8 mouse cellular contexts compared by ENCODE assay signal in the genomic region with DNA sequence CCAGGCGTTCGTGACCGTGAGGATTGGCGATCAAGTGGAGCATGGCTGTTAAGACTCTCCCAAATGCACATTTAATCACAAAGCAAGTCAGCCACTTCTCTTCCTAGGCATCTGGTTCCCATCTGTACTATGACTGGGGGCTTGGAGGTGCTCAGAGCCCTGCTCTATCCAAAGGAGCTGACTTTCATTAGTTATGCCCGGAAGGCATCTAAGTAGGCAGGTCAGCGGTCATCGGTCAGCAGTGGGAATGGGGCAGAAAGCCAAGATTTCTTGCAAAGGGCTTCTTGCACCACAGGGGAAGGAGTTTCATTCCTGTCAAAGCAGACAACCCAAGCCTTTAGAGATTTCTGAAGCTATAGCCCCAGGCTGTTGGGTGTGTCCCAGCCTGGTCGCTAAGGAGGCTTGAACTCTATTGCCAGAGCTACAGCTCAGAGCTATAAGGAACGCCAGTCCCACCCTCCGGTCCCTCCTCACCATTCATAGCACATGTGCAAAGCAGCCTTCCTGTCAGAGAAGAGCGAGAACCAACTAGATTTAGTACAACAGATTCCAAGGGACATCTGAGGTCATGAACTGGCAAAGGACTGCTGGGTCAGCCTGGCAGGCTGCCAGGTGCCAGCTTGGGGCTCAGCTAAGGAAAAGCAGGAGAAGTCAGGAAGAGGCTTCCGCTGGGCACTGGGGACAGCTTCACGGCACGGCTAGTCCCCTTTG.
DNase-seq lines count a peak whose midpoint lies in the region; ATAC-seq lines count a peak whose summit lies in the region.

No protein-coding gene starts in this region.

- WGBS in kidney, embryonic 14.5 days = 39% methylated on average over 14 of the region's 14 CpGs
- WGBS in neural tube, embryonic 12.5 days = 54% methylated on average over 14 of the region's 14 CpGs

- H3K4me1 ChIP-seq in kidney, embryonic 14.5 days (ENCODE audit: control insufficient read depth, insufficient read depth, low read length) = peaks cover 23% of the 10 kb centered on the region
- H3K4me1 ChIP-seq in neural tube, embryonic 12.5 days = peaks cover 22% of the 10 kb centered on the region

- H3K9ac ChIP-seq in kidney, embryonic 14.5 days (ENCODE audit: low read depth, low read length) = no peak overlapping the region
- no peak overlapping the region for H3K9ac ChIP-seq in neural tube, embryonic 12.5 days

- peak; percentile 30 for DNase-seq in Muller cell, postnatal 12 days (ENCODE audit: inconsistent ontology term)
- DNase-seq in adrenal gland, postnatal 36 days = peak; percentile 64 to 69
- DNase-seq in forelimb bud, embryonic 11.5 days (ENCODE audit: low read depth, low spot score) = peak; percentile 84
- no peak for DNase-seq in right cerebral cortex, postnatal 25 days
- DNase-seq in ovary, postnatal 14 days (ENCODE audit: low spot score) = no peak

- ATAC-seq in kidney, embryonic 14.5 days (ENCODE audit: low FRiP score, low TSS enrichment) = peak; percentile 28; the same call in 1 of the 2 replicates
- ATAC-seq in neural tube, embryonic 12.5 days (ENCODE audit: low FRiP score, low read depth) = 0 out of 2 replicates have a peak, but pooled peaks have one; percentile 26
- no peak for ATAC-seq in erythroblast, adult 5-6 weeks (replicated peaks; ENCODE audit: low FRiP score, poor library complexity, severe bottlenecking)

- H3K9me3 ChIP-seq in kidney, embryonic 14.5 days (ENCODE audit: control insufficient read depth, low read length) = no peaks in the 10 kb centered on the region
- no peaks in the 10 kb centered on the region for H3K9me3 ChIP-seq in neural tube, embryonic 12.5 days

- no peak overlapping the region for H3K4me3 ChIP-seq in kidney, embryonic 14.5 days (ENCODE audit: low read length)
- no peak overlapping the region for H3K4me3 ChIP-seq in neural tube, embryonic 12.5 days

- no peaks in the 10 kb centered on the region for H3K36me3 ChIP-seq in kidney, embryonic 14.5 days (ENCODE audit: control insufficient read depth, insufficient read depth, low read length)
- H3K36me3 ChIP-seq in neural tube, embryonic 12.5 days = no peaks in the 10 kb centered on the region

- no peak overlapping the region for H3K27ac ChIP-seq in kidney, embryonic 14.5 days (ENCODE audit: low read depth, low read length)
- H3K27ac ChIP-seq in neural tube, embryonic 12.5 days = no peak overlapping the region

- H3K4me2 ChIP-seq in kidney, embryonic 14.5 days (replicated peaks; ENCODE audit: low read depth, low read length) = no peak overlapping the region
- H3K4me2 ChIP-seq in neural tube, embryonic 12.5 days (replicated peaks) = no peak overlapping the region

- H3K27me3 ChIP-seq in kidney, embryonic 14.5 days (ENCODE audit: control insufficient read depth, insufficient read depth, low read length) = no peaks in the 10 kb centered on the region
- H3K27me3 ChIP-seq in neural tube, embryonic 12.5 days (replicated peaks) = no peaks in the 10 kb centered on the region

Comparison
In these comparisons a context has a peak if more than half of its experiments do, and no peak if none do; other contexts are left out.
1. DNase-seq: peak in Muller cell, postnatal 12 days (single experiment), adrenal gland, postnatal 36 days (2 of 2) and forelimb bud, embryonic 11.5 days (single experiment); none in right cerebral cortex, postnatal 25 days (single experiment) and ovary, postnatal 14 days (single experiment).